Mouse (Mus musculus) kidney, adult 2 months (tissue): Measurements from ENCODE around the gene Dnase1l2.

ENCODE experiments used
- CTCF ChIP-seq: fragments of 200-500 bp; conservative IDR thresholded peaks from 2 replicates; pipeline ENCODE4 v1.5.1; 2011; ENCODE audit warnings: low read depth, mild to moderate bottlenecking, control low read depth, low read length, moderate library complexity, mixed read lengths; ENCODE audit not compliant: insufficient read depth, insufficient read length
- POLR2A ChIP-seq: fragments of 200-500 bp; IDR thresholded peaks from one replicate; pipeline ENCODE4 v1.6.1; 2011; ENCODE audit warnings: low read depth, low read length, control low read depth

GRCm38 (mm10) chr17:24416051-24416652 lies 26.8 kb downstream of the Dnase1l2 start:
- TF ChIP-seq POLR2A (no peak), CTCF (no peak)
